Mouse (Mus musculus) midbrain, embryonic 14.5 days (tissue): ENCODE measurements around the gene Focad. TPM values are rescaled to one million over a fixed set of nuclear protein-coding genes. Genes with fewer than 3 reads are reported as not detected.

Experiments used
- ATAC-seq: fragments of 200-750 bp; cut with Nextera tagmentation; 2 replicates; pipeline ENCODE4 v1.8.0; 2017; ENCODE audit warnings: moderate number of reproducible peaks, moderate library complexity; ENCODE audit not compliant: low FRiP score, low TSS enrichment
- DNase-seq: peaks from one replicate; pipeline ENCODE4 v3.0.0-alpha.2; 2015
- H3K27ac ChIP-seq: fragments of 300-500 bp; sonication (generic); replicated peaks from 2 replicates; pipeline ENCODE4 v1.5.1; 2014; ENCODE audit warnings: mild to moderate bottlenecking, low read depth, low read length, moderate library complexity
- H3K27me3 ChIP-seq: fragments of 300-500 bp; sonication (generic); 2 replicates; pipeline ENCODE4 v1.6.1; 2014; ENCODE audit warnings: low read length, control low read depth, mixed read lengths; ENCODE audit not compliant: control insufficient read depth, insufficient read depth
- H3K36me3 ChIP-seq: fragments of 300-500 bp; sonication (generic); 2 replicates; pipeline ENCODE4 v1.6.1; 2014; ENCODE audit warnings: low read length, control low read depth; ENCODE audit not compliant: control insufficient read depth, insufficient read depth
- H3K4me1 ChIP-seq: fragments of 300-500 bp; sonication (generic); 2 replicates; pipeline ENCODE4 v1.6.1; 2014; ENCODE audit warnings: mild to moderate bottlenecking, antibody characterized with exemption, low read length, control low read depth; ENCODE audit not compliant: control insufficient read depth, insufficient read depth
- H3K4me2 ChIP-seq: fragments of 300-500 bp; sonication (generic); 2 replicates; pipeline ENCODE4 v1.6.1; 2014; ENCODE audit warnings: mild to moderate bottlenecking, low read length, moderate library complexity
- H3K4me3 ChIP-seq: fragments of 300-500 bp; sonication (generic); replicated peaks from 2 replicates; pipeline ENCODE4 v1.5.1; 2014; ENCODE audit warnings: low read depth, low read length
- H3K9ac ChIP-seq: fragments of 300-500 bp; sonication (generic); replicated peaks from 2 replicates; pipeline ENCODE4 v1.6.1; 2014; ENCODE audit warnings: mild to moderate bottlenecking, low read length, moderate library complexity
- H3K9me3 ChIP-seq: fragments of 300-500 bp; sonication (generic); 2 replicates; pipeline ENCODE4 v1.6.1; 2016; ENCODE audit warnings: low read length, control low read depth, mixed read lengths; ENCODE audit not compliant: control insufficient read depth
- WGBS: fragments of 180-500 bp; shearing (Covaris S2); extraction: QIAGEN DNeasy Blood & Tissue Kit; methylation state at CpG from one replicate; pipeline ENCODE4 v1.1.7; 2014; 5-methylcytosine and 5-hydroxymethylcytosine counted together
- polyA plus RNA-seq: library from polyadenylated mRNA; unstranded; fragments of >200 nt; fragmentation: Nextera tagmentation; extraction: Ambion mirVana; gene quantifications from 2 replicates; pipeline ENCODE4 v1.2.1, GENCODE M21; 2014

Gene Focad
- 12.2 and 17.3 TPM in 2 replicates for polyA plus RNA-seq

- DNase-seq, result peak; percentile 99
- peak within 1 kb of the TSS; percentile 69 for H3K27ac ChIP-seq
- ATAC-seq, result peak; percentile 100
- peak within 1 kb of the TSS; percentile 81 for H3K9ac ChIP-seq
- H3K36me3 ChIP-seq, result no peaks in the 10 kb centered on the region
- peaks cover 6% of the 10 kb centered on the region for H3K4me1 ChIP-seq
- peak within 1 kb of the TSS; percentile 98 for H3K4me2 ChIP-seq
- no peaks in the 10 kb centered on the region for H3K27me3 ChIP-seq
- under 1% methylated on average over 34 of the region's 34 CpGs for WGBS
- no peaks in the 10 kb centered on the region for H3K9me3 ChIP-seq
- H3K4me3 ChIP-seq, result peak within 1 kb of the TSS; percentile 79
Measured at GRCm38 (mm10) chr4:88094062-88094767, at the start of gene Focad. Focad (plus strand) TSS chr4:88094629.

GRCm38 (mm10) chr4:88045151-88045550, 49.3 kb upstream of the Focad start:
- no peak overlapping the region for H3K9ac ChIP-seq
- no peak for DNase-seq
- no peaks in the 10 kb centered on the region for H3K36me3 ChIP-seq
- no peaks in the 10 kb centered on the region for H3K9me3 ChIP-seq
- no peak for ATAC-seq
- H3K4me3 ChIP-seq, result no peak overlapping the region
- 91% methylated on average over 4 of the region's 4 CpGs for WGBS
- no peaks in the 10 kb centered on the region for H3K27me3 ChIP-seq
- H3K4me1 ChIP-seq, result no peaks in the 10 kb centered on the region
- H3K4me2 ChIP-seq, result no peak overlapping the region
- H3K27ac ChIP-seq, result no peak overlapping the region

- H3K36me3 ChIP-seq, result no peaks in the 10 kb centered on the region
- H3K9ac ChIP-seq, result no peak overlapping the region
- no peaks in the 10 kb centered on the region for H3K9me3 ChIP-seq
- H3K4me1 ChIP-seq, result no peaks in the 10 kb centered on the region
- H3K27me3 ChIP-seq, result no peaks in the 10 kb centered on the region
- no peak for ATAC-seq
- no peak overlapping the region for H3K4me2 ChIP-seq
- no peak overlapping the region for H3K4me3 ChIP-seq
- WGBS, result 88% methylated on average over 8 of the region's 8 CpGs
- H3K27ac ChIP-seq, result no peak overlapping the region
- DNase-seq, result no peak
Measured at GRCm38 (mm10) chr4:88046280-88046679, 48.1 kb upstream of the Focad start.

- 71% methylated on average over 2 of the region's 2 CpGs for WGBS
- Histone ChIP-seq H3K9ac (no peak overlapping the region), H3K27ac (no peak overlapping the region), H3K4me1 (no peaks in the 10 kb centered on the region), H3K36me3 (no peaks in the 10 kb centered on the region), H3K27me3 (no peaks in the 10 kb centered on the region), H3K4me2 (no peak overlapping the region), H3K4me3 (no peak overlapping the region), H3K9me3 (no peaks in the 10 kb centered on the region)
- ATAC-seq (no peak), DNase-seq (no peak)
Measured at GRCm38 (mm10) chr4:88075388-88075787, 19.0 kb upstream of the Focad start.

GRCm38 (mm10) chr4:88078983-88079382, 15.4 kb upstream of the Focad start:
- no peak for DNase-seq
- no peak overlapping the region for H3K4me2 ChIP-seq
- WGBS, result 84% methylated on average over 3 of the region's 3 CpGs

GRCm38 (mm10) chr4:88081417-88081816, 13.0 kb upstream of the Focad start:
- Histone ChIP-seq H3K27ac (no peak overlapping the region), H3K4me2 (no peak overlapping the region), H3K36me3 (no peaks in the 10 kb centered on the region), H3K9me3 (no peaks in the 10 kb centered on the region), H3K4me1 (no peaks in the 10 kb centered on the region), H3K27me3 (no peaks in the 10 kb centered on the region), H3K4me3 (no peak overlapping the region), H3K9ac (no peak overlapping the region)
- DNase-seq (no peak), ATAC-seq (no peak)
- WGBS, result 78% methylated on average over 5 of the region's 5 CpGs

More at GRCm38 (mm10) chr4:88078983-88079382, 15.4 kb upstream of the Focad start:
- H3K27ac ChIP-seq, result no peak overlapping the region
- no peaks in the 10 kb centered on the region for H3K27me3 ChIP-seq
- H3K9ac ChIP-seq, result no peak overlapping the region
- H3K9me3 ChIP-seq, result no peaks in the 10 kb centered on the region
- no peak for ATAC-seq
- H3K4me1 ChIP-seq, result no peaks in the 10 kb centered on the region
- no peak overlapping the region for H3K4me3 ChIP-seq
- H3K36me3 ChIP-seq, result no peaks in the 10 kb centered on the region

GRCm38 (mm10) chr4:88081885-88082284, 12.5 kb upstream of the Focad start:
- Histone ChIP-seq H3K27ac (no peak overlapping the region), H3K4me2 (no peak overlapping the region), H3K9ac (no peak overlapping the region), H3K27me3 (no peaks in the 10 kb centered on the region), H3K36me3 (no peaks in the 10 kb centered on the region), H3K4me3 (no peak overlapping the region), H3K4me1 (no peaks in the 10 kb centered on the region), H3K9me3 (no peaks in the 10 kb centered on the region)
- ATAC-seq (no peak), DNase-seq (no peak)
- WGBS, result 91% methylated on average over 3 of the region's 3 CpGs

- Histone ChIP-seq H3K4me2 (no peak overlapping the region), H3K4me1 (no peaks in the 10 kb centered on the region), H3K9me3 (no peaks in the 10 kb centered on the region), H3K9ac (no peak overlapping the region), H3K36me3 (no peaks in the 10 kb centered on the region), H3K27me3 (no peaks in the 10 kb centered on the region), H3K4me3 (no peak overlapping the region), H3K27ac (no peak overlapping the region)
- ATAC-seq (no peak), DNase-seq (no peak)
- 93% methylated on average over 4 of the region's 4 CpGs for WGBS
Measured at GRCm38 (mm10) chr4:88082381-88082780, 12.0 kb upstream of the Focad start.

GRCm38 (mm10) chr4:88083781-88084180, 10.6 kb upstream of the Focad start:
- Histone ChIP-seq H3K27ac (no peak overlapping the region), H3K4me3 (no peak overlapping the region), H3K36me3 (no peaks in the 10 kb centered on the region), H3K9ac (no peak overlapping the region), H3K4me2 (no peak overlapping the region), H3K4me1 (no peaks in the 10 kb centered on the region), H3K9me3 (no peaks in the 10 kb centered on the region), H3K27me3 (no peaks in the 10 kb centered on the region)
- 80% methylated on average over 3 of the region's 3 CpGs for WGBS
- ATAC-seq (no peak), DNase-seq (no peak)
